ENCODE assay signal across 8 mouse cellular contexts in the genomic region with DNA sequence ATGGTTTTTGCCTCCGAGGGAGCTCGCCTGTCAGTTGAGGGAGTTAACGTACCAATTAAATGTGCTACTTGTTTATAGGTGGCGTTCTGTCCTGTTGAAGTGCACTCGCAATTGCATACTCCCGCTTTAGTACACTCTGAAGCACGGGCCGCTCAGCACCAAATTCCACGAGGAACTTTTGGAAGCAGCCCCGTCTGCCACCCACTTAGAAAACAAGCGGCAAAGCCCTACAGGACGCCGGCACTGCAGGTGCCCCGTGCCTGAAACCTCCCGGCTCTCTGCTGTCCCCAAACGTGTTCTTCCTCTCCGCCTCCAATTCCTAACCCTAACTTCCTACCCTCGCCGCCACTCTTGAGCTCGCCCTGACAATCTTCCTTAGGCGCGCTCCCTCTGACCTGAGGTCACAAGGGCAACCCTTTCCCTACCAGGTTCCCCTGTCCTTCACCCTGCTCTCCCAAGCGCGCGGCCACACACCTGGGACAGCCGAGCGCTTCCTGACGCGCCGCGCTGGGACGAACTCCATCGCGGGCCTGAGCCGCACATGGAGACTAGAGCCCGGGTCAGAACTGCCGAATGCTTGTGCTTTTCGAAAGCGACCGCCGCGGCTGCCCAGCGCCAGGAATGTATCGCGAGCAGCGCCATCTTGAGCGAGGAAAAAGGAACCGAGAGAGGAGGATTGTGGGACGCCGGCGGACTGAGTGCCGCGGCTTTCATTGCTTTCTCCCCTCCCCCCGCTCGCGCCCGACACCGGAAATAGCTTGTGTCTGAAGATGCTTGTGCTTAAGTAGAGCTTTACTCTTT. TPM values are rescaled to one million over a fixed set of nuclear protein-coding genes. Genes with fewer than 3 reads are reported as not detected.
A peak's percentile ranks its signal among the peaks of the same experiment; 100 is the strongest.
DNase-seq lines count a peak whose midpoint lies in the region; ATAC-seq and TF ChIP-seq lines count a peak whose summit lies in the region.

A gene (minus strand): TSS at position 674 of the 801 bp plus-strand sequence.

- peak within 1 kb of the TSS; percentile 54 for H3K9ac ChIP-seq in hindbrain, postnatal 0 days (replicated peaks; ENCODE audit: low read length)

- ATAC-seq in activated CD4-positive, CD25-positive, alpha-beta regulatory T cell, adult 4 months: peak; percentile 96
- peak; percentile 97 for ATAC-seq in common myeloid progenitor, adult 5-6 weeks (replicated peaks; ENCODE audit: low read depth, poor library complexity, severe bottlenecking)
- ATAC-seq in hindbrain, postnatal 0 days: peak; percentile 98

- peak within 1 kb of the TSS; percentile 82 for H3K4me3 ChIP-seq in gastrocnemius, adult 2 months
- H3K4me3 ChIP-seq in hindbrain, postnatal 0 days (ENCODE audit: low read length): peak within 1 kb of the TSS; percentile 62
- peak within 1 kb of the TSS; percentile 67 for H3K4me3 ChIP-seq in left cerebral cortex, adult 2 months
- H3K4me3 ChIP-seq in macrophage (ENCODE audit: inconsistent target): peak within 1 kb of the TSS; percentile 65

- H3K27me3 ChIP-seq in hindbrain, postnatal 0 days (ENCODE audit: insufficient read depth, low read length): no peaks in the 10 kb centered on the region

- peak; percentile 29; the same call in 1 of the 2 replicates for TF ChIP-seq CTCF in gastrocnemius, adult 2 months (IDR thresholded peaks at IDR 0.05)
- TF ChIP-seq CTCF in hindbrain, postnatal 0 days (IDR thresholded peaks at IDR 0.05; ENCODE audit: low read depth): peak; percentile 31
- TF ChIP-seq CTCF in left cerebral cortex, adult 2 months (IDR thresholded peaks at IDR 0.05): no peak; the same call in none of the 2 replicates

- H3K79me2 ChIP-seq in macrophage (ENCODE audit: inconsistent target): peaks cover 44% of the 10 kb centered on the region

- no peaks in the 10 kb centered on the region for H3K4me1 ChIP-seq in hindbrain, postnatal 0 days (ENCODE audit: insufficient read depth, low read length)

- no peaks in the 10 kb centered on the region for H3K9me3 ChIP-seq in hindbrain, postnatal 0 days (ENCODE audit: low read length)

- WGBS in hindbrain, postnatal 0 days: 20% methylated on average over 58 of the region's 58 CpGs
- 21% methylated on average over 49 of the region's 58 CpGs for WGBS in macrophage (ENCODE audit: missing documents)

- DNase-seq in gastrocnemius, adult 2 months: peak; percentile 88
- peak; percentile 90 for DNase-seq in hindbrain, postnatal 0 days (ENCODE audit: low spot score)
- DNase-seq in left cerebral cortex, adult 2 months (ENCODE audit: extremely low spot score in 1 of 2, low spot score in 2 of 2): peak; percentile 77 to 82
- peak; percentile 69 for DNase-seq in retina, postnatal 7 days (ENCODE audit: low read depth, low spot score)
- peak; percentile 61 to 67 for DNase-seq in urinary bladder, adult 18-20 months (ENCODE audit: low spot score in 2 of 2)

- no peaks in the 10 kb centered on the region for H3K36me3 ChIP-seq in hindbrain, postnatal 0 days (ENCODE audit: insufficient read depth, low read length)
- H3K36me3 ChIP-seq in macrophage (ENCODE audit: inconsistent target): no peaks in the 10 kb centered on the region

- H3K4me2 ChIP-seq in hindbrain, postnatal 0 days (ENCODE audit: low read depth, low read length): peak within 1 kb of the TSS; percentile 56

- intact Hi-C loops in gastrocnemius, adult 2 months (cut with DNase I): loop anchor here (5.0 kb wide), 1 partner anchor 69 kb away; a partner anchor contains a TSS
- intact Hi-C loops in left cerebral cortex, adult 2 months (cut with DNase I): loop anchor here (1.0 to 2.0 kb wide), 2 partner anchors 69 to 212 kb away; a partner anchor contains a TSS

- H3K27ac ChIP-seq in gastrocnemius, adult 2 months: peak within 1 kb of the TSS; percentile 92
- H3K27ac ChIP-seq in hindbrain, postnatal 0 days: peak within 1 kb of the TSS; percentile 80
- peak within 1 kb of the TSS; percentile 93 for H3K27ac ChIP-seq in left cerebral cortex, adult 2 months
- peak within 1 kb of the TSS; percentile 71 for H3K27ac ChIP-seq in macrophage

RNA-seq across cellular contexts. Expression of the gene that starts here (rescaled TPM):
- polyA plus RNA-seq in activated CD4-positive, CD25-positive, alpha-beta regulatory T cell, adult 4 months (2017; shearing (Covaris generic)): 10 to 100 TPM; 24.6 to 25.5 TPM
- 68.3 and 81.9 TPM in 2 replicates for total RNA-seq in common myeloid progenitor, adult 5-6 weeks (2017)
- total RNA-seq in gastrocnemius, adult 2 months (2021): 10 to 100 TPM; 42.6 to 46.9 TPM
- total RNA-seq in hindbrain, postnatal 0 days (2014; rRNA removed): 10.3 and 23.2 TPM in 2 replicates
- 3.5 and 3.8 TPM in 2 replicates for polyA plus RNA-seq in hindbrain, postnatal 0 days (2015; fragmentation: Nextera tagmentation; extraction: Ambion mirVana)
- 10 to 100 TPM; 24.9 to 27.7 TPM for total RNA-seq in left cerebral cortex, adult 2 months (2021)
- total RNA-seq in macrophage (2018; cell fraction: chromatin; rRNA removed): 10 to 100 TPM in 19 of 26 experiments, 1 to 10 TPM in 7; 2.9 to 29.9 (median 18.0) TPM
- total RNA-seq in macrophage (2018; cell fraction: cytosol; rRNA removed): 10 to 100 TPM; 14.8 to 31.2 (median 25.0) TPM
- 10 to 100 TPM in 24 of 26 experiments, 1 to 10 TPM in 2; 4.8 to 42.3 (median 20.8) TPM for total RNA-seq in macrophage (2018; cell fraction: nucleus; rRNA removed)
- polyA plus RNA-seq in macrophage (2018): 20.8 to 26.0 TPM (median 21.2 TPM) in 3 replicates

Comparison
In these comparisons a context has a peak if more than half of its experiments do, and no peak if none do; other contexts are left out.
1. Peak in every context shown above with its lines: DNase-seq, ATAC-seq, H3K4me3 ChIP-seq and H3K27ac ChIP-seq.